Mouse (Mus musculus): ENCODE data around the gene Xrn2. TPM values are rescaled to one million over a fixed set of nuclear protein-coding genes. Genes with fewer than 3 reads are reported as not detected.
"Not testable (repeated sequence)": the region's sequence is repeated elsewhere in the genome, so short reads cannot be mapped to it uniquely, and the experiment has no call there.

The Xrn2 gene
- total RNA-seq (2021), result 10 to 100 TPM; 40.3 to 40.7 TPM
- long read RNA-seq, transcript Xrn2-201 (30 exons, 3,434 nt), result major isoform, 51 of 69 reads
- long read RNA-seq, partial matches to known transcripts, result 7 of 69 reads
- long read RNA-seq, other reads (novel, unspliced or antisense), result 11 of 69 reads

- DNase-seq (ENCODE audit: low spot score in 2 of 2), result peak; percentile 95 to 98
Measured at GRCm38 (mm10) chr2:147012623-147013184, at the start of gene Xrn2. Xrn2 (plus strand) TSS chr2:147012996.

GRCm38 (mm10) chr2:146975024-146975423 is 37.8 kb upstream of the Xrn2 start:
- DNase-seq (ENCODE audit: low spot score in 2 of 2), result no peak

DNA sequence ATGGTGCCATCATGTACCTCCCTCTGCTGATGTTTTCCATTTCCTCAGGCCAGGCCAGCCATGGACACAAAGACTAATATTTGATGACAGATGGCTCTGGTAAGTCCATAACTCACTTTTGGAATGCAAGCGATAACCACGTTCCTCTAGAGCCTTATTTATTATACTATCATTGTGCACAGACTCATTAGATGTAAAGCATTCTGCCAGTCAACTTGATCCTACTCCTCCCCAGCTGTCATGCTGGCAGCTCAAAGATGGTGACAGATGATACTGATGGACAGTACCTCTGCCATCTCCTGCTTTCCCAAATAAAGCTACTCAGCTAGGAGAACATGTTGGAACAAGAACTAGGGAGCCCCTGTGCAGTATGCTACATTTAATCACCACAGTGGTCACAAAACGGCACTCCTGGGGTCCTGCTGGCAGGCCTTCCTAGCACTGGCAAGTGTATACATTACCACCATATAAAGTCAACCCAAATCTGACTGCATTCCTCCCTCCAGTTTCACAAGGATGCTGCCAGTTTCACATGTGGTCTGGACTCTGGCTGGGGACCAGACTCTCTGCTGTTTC is 37.3 kb upstream of the Xrn2 start:
- DNase-seq (ENCODE audit: low spot score in 2 of 2), result peak in 1 of 2 experiments; percentile 7

DNA sequence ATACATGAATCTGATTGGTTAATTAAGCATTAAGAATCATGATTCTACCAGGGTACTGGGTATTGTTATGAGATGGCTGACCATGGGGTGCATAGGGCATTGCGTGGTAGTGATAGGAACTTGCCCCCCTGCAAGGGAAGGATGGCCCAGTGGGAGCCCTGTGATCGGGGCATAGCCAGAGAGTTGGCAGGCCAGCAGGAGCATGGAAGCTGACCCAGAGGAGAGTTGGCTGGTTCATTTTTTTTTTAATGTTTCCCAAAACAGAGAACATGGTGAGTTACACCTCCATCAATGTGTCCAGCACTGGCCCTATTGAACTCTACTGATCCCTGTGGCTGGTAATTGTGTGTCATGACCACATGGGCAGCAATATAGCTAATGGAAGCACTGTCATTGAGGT is 30.0 kb upstream of the Xrn2 start:
- no peak for DNase-seq (ENCODE audit: low spot score in 2 of 2)

- DNase-seq (ENCODE audit: low spot score in 2 of 2), result no peak
Measured at GRCm38 (mm10) chr2:146984831-146985230, 28.0 kb upstream of the Xrn2 start.

DNA sequence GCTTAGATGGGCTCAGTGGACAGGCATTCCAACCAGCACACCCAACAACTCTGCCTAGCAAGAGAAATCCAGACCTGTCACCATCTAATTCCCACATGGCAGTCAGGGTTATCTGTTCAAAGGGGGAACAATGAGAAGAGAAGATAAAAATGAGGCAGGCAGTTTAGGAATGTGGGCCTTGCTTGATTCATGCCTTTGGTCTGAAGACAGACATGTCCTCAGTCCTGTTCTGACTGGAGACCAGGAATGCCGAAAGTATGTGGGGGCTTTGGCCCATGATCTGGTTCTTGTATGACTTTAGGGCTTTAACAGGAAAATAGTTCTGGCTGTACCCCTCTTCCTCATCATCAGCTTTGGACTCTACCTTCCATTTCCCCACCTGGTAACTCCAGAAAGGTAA is 27.0 kb upstream of the Xrn2 start:
- DNase-seq (ENCODE audit: low spot score in 2 of 2), result no peak

GRCm38 (mm10) chr2:146986429-146986828 is 26.4 kb upstream of the Xrn2 start:
- no peak for DNase-seq (ENCODE audit: low spot score in 2 of 2)

- no peak for DNase-seq (ENCODE audit: low spot score in 2 of 2)
Measured at GRCm38 (mm10) chr2:147007265-147007664, 5.5 kb upstream of the Xrn2 start.

DNA sequence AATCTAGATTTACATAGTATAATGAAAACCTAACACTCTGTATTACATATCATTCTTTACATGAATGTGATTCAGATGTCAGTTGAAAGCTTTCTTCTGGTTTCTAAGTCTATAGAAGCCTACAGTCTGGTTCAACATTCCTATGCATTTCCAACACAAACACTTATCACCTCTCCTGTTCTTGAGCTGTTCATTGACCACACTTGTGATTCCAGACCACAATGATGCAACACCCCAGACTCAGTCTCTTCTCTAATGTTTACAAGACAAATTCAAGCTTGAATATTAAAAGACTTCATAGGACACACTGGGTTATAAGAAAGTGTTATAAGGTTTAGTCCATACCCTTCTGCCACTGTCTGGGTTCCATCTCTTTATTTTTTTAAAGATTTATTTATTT is 3.7 kb upstream of the Xrn2 start:
- DNase-seq (ENCODE audit: low spot score in 2 of 2), result no peak

DNA sequence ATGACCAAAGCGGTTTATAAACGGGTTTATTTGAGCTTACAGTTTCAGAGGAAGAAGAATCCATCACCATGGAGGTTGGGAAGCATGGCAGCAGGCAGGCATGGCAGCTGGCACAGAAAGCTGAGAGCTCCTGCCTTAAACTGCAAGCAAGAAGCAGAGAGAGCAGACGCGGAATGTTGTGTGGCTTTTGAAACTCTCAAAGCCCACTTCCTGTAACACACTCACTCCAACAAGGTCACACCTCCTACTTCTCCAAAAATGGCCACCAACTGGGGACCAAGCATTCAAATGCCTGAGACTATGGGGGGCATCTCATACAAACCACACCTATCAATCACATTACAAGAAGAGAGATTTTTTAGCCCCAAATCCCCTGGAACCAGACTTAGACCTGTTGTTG is 2.7 kb upstream of the Xrn2 start:
- no peak for DNase-seq (ENCODE audit: low spot score in 2 of 2)

GRCm38 (mm10) chr2:147010952-147011351 is 1.8 kb upstream of the Xrn2 start:
- no peak for DNase-seq (ENCODE audit: low spot score in 2 of 2)

DNA sequence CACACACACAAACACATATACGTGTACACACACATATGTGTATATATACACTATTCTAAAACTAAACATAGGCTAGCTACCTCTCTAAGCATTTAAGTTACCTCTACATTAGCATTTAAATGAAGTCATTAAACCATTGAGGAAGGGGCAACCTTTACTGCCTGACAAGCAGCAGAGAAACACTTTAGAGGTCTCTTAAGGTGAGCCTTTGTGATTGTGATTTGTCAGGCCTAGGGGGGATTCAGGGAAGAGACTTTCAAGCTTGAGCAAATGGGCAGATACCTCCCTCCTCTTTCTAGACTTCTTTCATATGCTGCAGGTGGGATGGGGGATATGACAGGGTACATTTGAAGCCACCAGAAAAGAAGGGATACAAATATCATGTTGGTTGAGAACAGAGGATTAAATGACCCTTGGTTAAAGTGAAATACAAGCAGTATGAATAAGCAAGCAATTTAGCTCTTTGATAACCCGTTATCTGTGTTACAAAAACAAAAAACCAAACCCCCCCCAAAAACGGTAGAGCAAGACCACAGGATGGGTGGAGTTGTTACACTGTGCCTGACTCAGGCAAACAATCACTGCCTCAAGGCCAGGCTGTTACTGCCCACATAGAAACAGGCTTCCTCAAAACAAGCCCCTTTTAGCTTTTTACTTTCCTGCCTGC is 1.2 kb upstream of the Xrn2 start:
- DNase-seq (ENCODE audit: low spot score in 2 of 2), result no peak

- DNase-seq (ENCODE audit: low spot score in 2 of 2), result no peak
Measured at GRCm38 (mm10) chr2:147012141-147012622, 614 bp upstream of the Xrn2 start.

DNA sequence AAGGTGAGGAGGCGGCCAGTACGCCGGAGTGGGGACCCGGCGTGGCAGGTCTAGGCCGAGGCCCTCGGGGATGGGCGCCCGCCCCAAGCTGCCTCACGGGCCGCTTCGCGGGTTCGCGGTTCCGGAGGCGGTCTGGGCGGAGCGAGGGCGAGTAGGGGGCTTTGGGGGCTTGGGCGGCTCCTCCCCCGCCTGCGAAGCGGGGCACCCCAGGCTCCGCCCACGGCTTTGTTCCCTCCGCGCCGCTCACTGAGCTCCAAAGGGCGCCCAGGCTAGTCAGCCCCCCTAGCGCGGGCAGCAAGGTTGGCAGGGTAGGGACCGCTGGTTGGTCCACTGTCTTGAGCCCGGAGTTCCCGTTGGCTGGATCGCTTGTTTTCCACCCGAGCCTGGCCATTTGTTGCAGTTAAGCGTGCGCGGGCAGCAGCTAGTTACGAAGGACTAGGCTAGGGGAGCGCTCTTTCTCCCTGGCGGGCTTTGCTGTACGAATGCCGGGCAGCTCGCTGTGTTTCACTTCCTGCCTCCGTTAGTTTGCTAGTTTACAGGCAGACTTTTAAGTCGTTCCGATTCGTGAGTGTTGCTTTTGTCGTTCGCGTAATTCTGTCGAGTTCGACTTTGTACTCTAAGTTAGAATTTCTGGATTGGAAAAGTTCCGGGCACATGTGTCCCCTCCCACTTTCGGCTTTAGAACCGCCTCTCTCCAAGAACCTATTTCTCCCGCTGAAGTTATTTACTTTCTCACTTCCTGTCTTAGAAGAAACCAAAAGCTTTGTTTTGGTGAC is 586 bp downstream of the Xrn2 start:
- peak; percentile 57 to 65 for DNase-seq (ENCODE audit: low spot score in 2 of 2)

- no peak for DNase-seq (ENCODE audit: low spot score in 2 of 2)
Measured at GRCm38 (mm10) chr2:147014101-147014886, 1.5 kb downstream of the Xrn2 start.

- DNase-seq (ENCODE audit: low spot score in 2 of 2), result not testable (repeated sequence)
Measured at GRCm38 (mm10) chr2:147022041-147022440, 9.2 kb downstream of the Xrn2 start.

DNA sequence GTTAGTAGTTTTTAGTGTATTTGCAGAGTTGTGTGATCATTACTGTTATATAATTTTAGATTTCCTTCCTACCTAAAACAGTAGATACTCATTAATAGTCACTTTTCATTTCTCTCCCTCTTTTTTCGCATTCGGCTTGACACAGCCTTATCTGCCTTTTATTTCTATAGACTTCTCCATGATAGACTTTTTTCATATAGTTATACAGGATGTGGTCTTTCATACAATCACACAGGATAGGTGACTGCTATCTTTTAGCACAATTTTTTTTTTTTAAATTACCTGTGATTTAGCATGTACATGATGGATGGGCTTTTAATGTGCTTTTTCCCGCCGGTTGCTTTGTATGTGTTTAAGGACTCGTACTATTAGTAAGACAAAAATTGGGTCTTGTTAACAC is 10.3 kb downstream of the Xrn2 start:
- no peak for DNase-seq (ENCODE audit: low spot score in 2 of 2)

- no peak for DNase-seq (ENCODE audit: low spot score in 2 of 2)
Measured at GRCm38 (mm10) chr2:147023560-147023959, 10.8 kb downstream of the Xrn2 start.

GRCm38 (mm10) chr2:147033065-147033464 is 20.3 kb downstream of the Xrn2 start:
- DNase-seq (ENCODE audit: low spot score in 2 of 2), result no peak

- DNase-seq (ENCODE audit: low spot score in 2 of 2), result no peak
Measured at GRCm38 (mm10) chr2:147035864-147036263, 23.1 kb downstream of the Xrn2 start.

- peak in 1 of 2 experiments; percentile 21 for DNase-seq (ENCODE audit: low spot score in 2 of 2)
Measured at GRCm38 (mm10) chr2:147047051-147047450, 34.3 kb downstream of the Xrn2 start.
